8 mouse cellular contexts compared by ENCODE assay signal in genomic region chr6:134922511-134923195, GRCm38 (mm10). TPM values are rescaled to one million over a fixed set of nuclear protein-coding genes. Genes with fewer than 3 reads are reported as not detected.
DNase-seq lines count a peak whose midpoint lies in the region; ATAC-seq lines count a peak whose summit lies in the region.

No protein-coding gene starts in this region.

- WGBS in kidney, embryonic 16.5 days, result 57% methylated on average over 9 of the region's 9 CpGs
- WGBS in embryonic facial prominence, embryonic 13.5 days, result 56% methylated on average over 9 of the region's 9 CpGs
- WGBS in limb, embryonic 13.5 days, result 59% methylated on average over 9 of the region's 9 CpGs
- 52% methylated on average over 9 of the region's 9 CpGs for WGBS in neural tube, embryonic 12.5 days

- no peak overlapping the region for H3K27ac ChIP-seq in kidney, embryonic 16.5 days (ENCODE audit: low read length)
- no peak overlapping the region for H3K27ac ChIP-seq in embryonic facial prominence, embryonic 13.5 days
- no peak overlapping the region for H3K27ac ChIP-seq in limb, embryonic 13.5 days
- H3K27ac ChIP-seq in neural tube, embryonic 12.5 days, result no peak overlapping the region

- no peaks in the 10 kb centered on the region for H3K36me3 ChIP-seq in kidney, embryonic 16.5 days (ENCODE audit: insufficient read depth, low read length)
- H3K36me3 ChIP-seq in embryonic facial prominence, embryonic 13.5 days, result no peaks in the 10 kb centered on the region
- peaks cover 15% of the 10 kb centered on the region; the same call in 1 of the 2 replicates for H3K36me3 ChIP-seq in limb, embryonic 13.5 days
- H3K36me3 ChIP-seq in neural tube, embryonic 12.5 days, result no peaks in the 10 kb centered on the region

- H3K9ac ChIP-seq in kidney, embryonic 16.5 days (replicated peaks; ENCODE audit: low read length), result peak overlapping the region; percentile 27; the same call in 1 of the 2 replicates
- peak overlapping the region; percentile 93 for H3K9ac ChIP-seq in embryonic facial prominence, embryonic 13.5 days
- H3K9ac ChIP-seq in limb, embryonic 13.5 days, result peak overlapping the region; percentile 96
- peak overlapping the region; percentile 87 for H3K9ac ChIP-seq in neural tube, embryonic 12.5 days

- intact Hi-C loops in left cerebral cortex, postnatal 25 days (cut with DNase I), result loop anchor here (5.0 kb wide), 2 partner anchors 60 to 130 kb away; partner anchors contain the start of genes Apold1 and Dusp16

- H3K9me3 ChIP-seq in kidney, embryonic 16.5 days (ENCODE audit: low read length), result no peaks in the 10 kb centered on the region
- H3K9me3 ChIP-seq in embryonic facial prominence, embryonic 13.5 days, result no peaks in the 10 kb centered on the region
- H3K9me3 ChIP-seq in limb, embryonic 13.5 days, result no peaks in the 10 kb centered on the region
- no peaks in the 10 kb centered on the region for H3K9me3 ChIP-seq in neural tube, embryonic 12.5 days

- H3K4me2 ChIP-seq in kidney, embryonic 16.5 days (replicated peaks; ENCODE audit: low read depth, low read length), result peak overlapping the region; percentile 97
- H3K4me2 ChIP-seq in embryonic facial prominence, embryonic 13.5 days, result peak overlapping the region; percentile 89
- peak overlapping the region; percentile 96 for H3K4me2 ChIP-seq in limb, embryonic 13.5 days (replicated peaks)
- peak overlapping the region; percentile 93 for H3K4me2 ChIP-seq in neural tube, embryonic 12.5 days (replicated peaks)

- peaks cover 29% of the 10 kb centered on the region for H3K4me1 ChIP-seq in kidney, embryonic 16.5 days (ENCODE audit: insufficient read depth, low read length)
- H3K4me1 ChIP-seq in embryonic facial prominence, embryonic 13.5 days, result peaks cover 37% of the 10 kb centered on the region
- H3K4me1 ChIP-seq in limb, embryonic 13.5 days, result peaks cover 48% of the 10 kb centered on the region
- H3K4me1 ChIP-seq in neural tube, embryonic 12.5 days, result peaks cover 43% of the 10 kb centered on the region

- H3K4me3 ChIP-seq in kidney, embryonic 16.5 days (ENCODE audit: low read length), result peak overlapping the region; percentile 97
- H3K4me3 ChIP-seq in embryonic facial prominence, embryonic 13.5 days, result peak overlapping the region; percentile 90
- peak overlapping the region; percentile 92 for H3K4me3 ChIP-seq in limb, embryonic 13.5 days
- peak overlapping the region; percentile 90 for H3K4me3 ChIP-seq in neural tube, embryonic 12.5 days

- DNase-seq in kidney, adult 11 months, result no peak
- DNase-seq in left cerebral cortex, postnatal 25 days (ENCODE audit: low spot score in 2 of 2), result no peak
- DNase-seq in gastrocnemius, postnatal 4 days (ENCODE audit: low spot score in 2 of 2), result no peak
- DNase-seq in cerebellum, postnatal 4 days (ENCODE audit: low spot score in 2 of 2), result no peak

- ATAC-seq in kidney, embryonic 16.5 days (ENCODE audit: low FRiP score, low TSS enrichment), result no peak
- ATAC-seq in embryonic facial prominence, embryonic 13.5 days (ENCODE audit: insufficient number of reproducible peaks, insufficient read depth, low FRiP score, low TSS enrichment, low read depth), result no peak
- no peak for ATAC-seq in limb, embryonic 13.5 days (ENCODE audit: low FRiP score, low read depth)
- no peak for ATAC-seq in neural tube, embryonic 12.5 days (ENCODE audit: low FRiP score, low read depth)

- no peaks in the 10 kb centered on the region for H3K27me3 ChIP-seq in kidney, embryonic 16.5 days (ENCODE audit: insufficient read depth, low read length)
- H3K27me3 ChIP-seq in embryonic facial prominence, embryonic 13.5 days, result no peaks in the 10 kb centered on the region
- H3K27me3 ChIP-seq in limb, embryonic 13.5 days, result no peaks in the 10 kb centered on the region
- H3K27me3 ChIP-seq in neural tube, embryonic 12.5 days (replicated peaks), result no peaks in the 10 kb centered on the region

RNA-seq across cellular contexts. Expression of gene Cdkn1b, which starts 2.5 kb away (rescaled TPM):
- 13.4 and 15.1 TPM in 2 replicates for polyA plus RNA-seq in kidney, embryonic 16.5 days (2015; fragmentation: Nextera tagmentation; extraction: Ambion mirVana)
- 18.9 and 24.4 TPM in 2 replicates for polyA plus RNA-seq in embryonic facial prominence, embryonic 13.5 days (2015; fragmentation: Nextera tagmentation; extraction: Ambion mirVana)
- 20.4 and 22.3 TPM in 2 replicates for polyA plus RNA-seq in limb, embryonic 13.5 days (2015; fragmentation: Nextera tagmentation; extraction: Ambion mirVana)
- polyA plus RNA-seq in neural tube, embryonic 12.5 days (2016; fragmentation: Nextera tagmentation; extraction: Ambion mirVana), result 21.0 and 24.8 TPM in 2 replicates
- 10 to 100 TPM; 40.3 to 43.2 TPM for total RNA-seq in left cerebral cortex, postnatal 25 days (2021)
- 10 to 100 TPM; 51.1 to 53.0 TPM for total RNA-seq in gastrocnemius, postnatal 4 days (2021)

RNA-seq across cellular contexts. Expression of gene Gpr19, which starts 24.3 kb away (rescaled TPM):
- 13.5 and 13.6 TPM in 2 replicates for polyA plus RNA-seq in kidney, embryonic 16.5 days (2015; fragmentation: Nextera tagmentation; extraction: Ambion mirVana)
- 9.1 TPM in 2 replicates for polyA plus RNA-seq in embryonic facial prominence, embryonic 13.5 days (2015; fragmentation: Nextera tagmentation; extraction: Ambion mirVana)
- polyA plus RNA-seq in limb, embryonic 13.5 days (2015; fragmentation: Nextera tagmentation; extraction: Ambion mirVana), result 7.3 and 8.2 TPM in 2 replicates
- polyA plus RNA-seq in neural tube, embryonic 12.5 days (2016; fragmentation: Nextera tagmentation; extraction: Ambion mirVana), result 33.2 and 35.7 TPM in 2 replicates
- total RNA-seq in left cerebral cortex, postnatal 25 days (2021), result 10 to 100 TPM; 25.3 to 27.3 TPM
- 1 to 10 TPM; 4.9 to 7.7 TPM for total RNA-seq in gastrocnemius, postnatal 4 days (2021)

RNA-seq across cellular contexts. Expression of gene Apold1, which starts 58.9 kb away (rescaled TPM):
- polyA plus RNA-seq in kidney, embryonic 16.5 days (2015; fragmentation: Nextera tagmentation; extraction: Ambion mirVana), result 3.7 and 4.4 TPM in 2 replicates
- 3.8 and 4.2 TPM in 2 replicates for polyA plus RNA-seq in embryonic facial prominence, embryonic 13.5 days (2015; fragmentation: Nextera tagmentation; extraction: Ambion mirVana)
- polyA plus RNA-seq in limb, embryonic 13.5 days (2015; fragmentation: Nextera tagmentation; extraction: Ambion mirVana), result 4.4 and 5.0 TPM in 2 replicates
- 4.7 and 4.9 TPM in 2 replicates for polyA plus RNA-seq in neural tube, embryonic 12.5 days (2016; fragmentation: Nextera tagmentation; extraction: Ambion mirVana)
- 1 to 10 TPM; 4.1 to 4.5 TPM for total RNA-seq in left cerebral cortex, postnatal 25 days (2021)
- 1 to 10 TPM; 7.0 to 7.6 TPM for total RNA-seq in gastrocnemius, postnatal 4 days (2021)

Comparison
In these comparisons a context has a peak if more than half of its experiments do, and no peak if none do; other contexts are left out.
1. H3K9ac ChIP-seq: peak in every context shown above with its lines; median percentile 96 in limb, embryonic 13.5 days; 93 in embryonic facial prominence, embryonic 13.5 days; 87 in neural tube, embryonic 12.5 days; 27 in kidney, embryonic 16.5 days.